27 mouse cellular contexts compared by ENCODE assay signal in the genomic region with DNA sequence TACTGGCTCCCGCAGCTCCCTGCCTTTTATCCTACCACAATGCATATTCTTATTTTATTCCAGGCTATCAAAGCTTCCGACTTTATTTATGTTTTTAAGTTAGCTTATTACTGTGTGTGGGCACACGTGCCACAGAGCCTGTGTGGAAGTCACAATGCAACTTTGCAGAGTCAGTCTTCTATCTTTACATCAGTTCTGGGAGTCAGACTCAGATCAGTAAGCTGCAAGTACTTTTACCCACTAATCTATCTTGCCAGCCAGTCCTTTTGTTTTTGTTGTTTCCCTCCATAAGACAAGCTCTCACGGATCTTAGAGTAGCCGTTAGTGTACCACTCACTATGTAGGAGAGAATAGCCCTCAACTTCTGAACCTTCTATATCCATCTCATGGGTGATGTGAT.
A peak's percentile ranks its signal among the peaks of the same experiment; 100 is the strongest.
DNase-seq lines count a peak whose midpoint lies in the region; ATAC-seq lines count a peak whose summit lies in the region.
"Had no signal": no experiment of that assay in that cellular context is flagged by ENCODE, and none has a peak within 500 bp of the region (broad histone marks: within the 10 kb centered on the region; RNA-seq: fewer than 3 reads in every experiment).

No protein-coding gene starts in this region.

- no peak overlapping the region for H3K9ac ChIP-seq in hindbrain, embryonic 13.5 days
- H3K9ac ChIP-seq in hindbrain, embryonic 12.5 days: no peak overlapping the region
- H3K9ac ChIP-seq in midbrain, embryonic 16.5 days (ENCODE audit: low read depth, low read length): no peak overlapping the region
- H3K9ac ChIP-seq in midbrain, embryonic 11.5 days (ENCODE audit: low read length): no peak overlapping the region
- H3K9ac ChIP-seq in liver, embryonic 13.5 days: no peak overlapping the region
- no peak overlapping the region for H3K9ac ChIP-seq in neural tube, embryonic 15.5 days (replicated peaks)
- H3K9ac ChIP-seq: forebrain, embryonic 15.5 days; intestine, embryonic 15.5 days; limb, embryonic 13.5 days; neural tube, embryonic 13.5 days; stomach, embryonic 15.5 days had no signal

- 86% methylated on average over 5 of the region's 5 CpGs for WGBS in hindbrain, embryonic 13.5 days
- WGBS in hindbrain, embryonic 12.5 days: 83% methylated on average over 5 of the region's 5 CpGs
- 83% methylated on average over 5 of the region's 5 CpGs for WGBS in midbrain, embryonic 16.5 days
- 86% methylated on average over 5 of the region's 5 CpGs for WGBS in midbrain, embryonic 11.5 days
- 44% methylated on average over 5 of the region's 5 CpGs for WGBS in liver, embryonic 13.5 days (ENCODE audit: insufficient replicate concordance)
- 80% methylated on average over 5 of the region's 5 CpGs for WGBS in neural tube, embryonic 15.5 days

- no peak for ATAC-seq in hindbrain, embryonic 13.5 days (ENCODE audit: low FRiP score)
- ATAC-seq in hindbrain, embryonic 12.5 days (ENCODE audit: low FRiP score): no peak
- ATAC-seq in midbrain, embryonic 16.5 days: no peak
- ATAC-seq in midbrain, embryonic 11.5 days (ENCODE audit: low FRiP score): no peak
- ATAC-seq in liver, embryonic 13.5 days (ENCODE audit: low read depth): peak; percentile 38
- no peak for ATAC-seq in neural tube, embryonic 15.5 days (ENCODE audit: low FRiP score)
- ATAC-seq: forebrain, embryonic 15.5 days; intestine, embryonic 15.5 days; Patski had no signal

- peak overlapping the region; percentile 56; the same call in 1 of the 2 replicates for H3K4me2 ChIP-seq in hindbrain, embryonic 13.5 days
- H3K4me2 ChIP-seq in hindbrain, embryonic 12.5 days (replicated peaks): no peak overlapping the region; the same call in 1 of the 2 replicates
- peak overlapping the region; percentile 62 for H3K4me2 ChIP-seq in midbrain, embryonic 16.5 days (ENCODE audit: low read length)
- no peak overlapping the region for H3K4me2 ChIP-seq in midbrain, embryonic 11.5 days
- H3K4me2 ChIP-seq in liver, embryonic 13.5 days: no peak overlapping the region
- peak overlapping the region; percentile 70 for H3K4me2 ChIP-seq in neural tube, embryonic 15.5 days
- H3K4me2 ChIP-seq: forebrain, embryonic 15.5 days; intestine, embryonic 15.5 days; limb, embryonic 13.5 days; stomach, embryonic 15.5 days had no signal

- no peaks in the 10 kb centered on the region for H3K9me3 ChIP-seq in hindbrain, embryonic 13.5 days
- H3K9me3 ChIP-seq in hindbrain, embryonic 12.5 days (replicated peaks): no peaks in the 10 kb centered on the region
- H3K9me3 ChIP-seq in midbrain, embryonic 16.5 days (replicated peaks; ENCODE audit: control insufficient read depth, low read length, poor library complexity, severe bottlenecking): no peaks in the 10 kb centered on the region
- H3K9me3 ChIP-seq in midbrain, embryonic 11.5 days (ENCODE audit: control insufficient read depth, low read length): no peaks in the 10 kb centered on the region
- no peaks in the 10 kb centered on the region for H3K9me3 ChIP-seq in liver, embryonic 13.5 days (replicated peaks)
- H3K9me3 ChIP-seq in neural tube, embryonic 15.5 days (replicated peaks): no peaks in the 10 kb centered on the region
- H3K9me3 ChIP-seq: embryonic facial prominence, embryonic 10.5 days; forebrain, embryonic 15.5 days; intestine, embryonic 15.5 days; limb, embryonic 13.5 days; megakaryocyte, embryonic 14.5 days; neural tube, embryonic 13.5 days; stomach, embryonic 15.5 days had no signal

- no peak for DNase-seq in midbrain, embryonic 11.5 days (ENCODE audit: low spot score, missing footprints)
- DNase-seq in liver, embryonic 13.5 days: no peak
- no peak for DNase-seq in urinary bladder, adult 2 months (ENCODE audit: low spot score)
- no peak for DNase-seq in testis, postnatal 14 days (ENCODE audit: low spot score)
- DNase-seq: adrenal gland, postnatal 36 days; cerebellum, postnatal 10 days; gastrocnemius, postnatal 36 days; heart, adult 2 months; heart, postnatal 4 days; kidney, postnatal 36 days; layer of hippocampus, postnatal 36 days; lung, adult 2 months; right cerebral cortex, adult 18-20 months; thymus, adult 2 months; thymus, postnatal 4 days had no signal

- H3K4me3 ChIP-seq in hindbrain, embryonic 13.5 days: no peak overlapping the region
- no peak overlapping the region for H3K4me3 ChIP-seq in hindbrain, embryonic 12.5 days
- no peak overlapping the region for H3K4me3 ChIP-seq in midbrain, embryonic 16.5 days (ENCODE audit: low read depth, low read length)
- no peak overlapping the region for H3K4me3 ChIP-seq in midbrain, embryonic 11.5 days (ENCODE audit: low read depth, low read length)
- H3K4me3 ChIP-seq in liver, embryonic 13.5 days (replicated peaks): no peak overlapping the region
- no peak overlapping the region for H3K4me3 ChIP-seq in neural tube, embryonic 15.5 days (replicated peaks)
- H3K4me3 ChIP-seq: embryonic facial prominence, embryonic 10.5 days; forebrain, embryonic 15.5 days; heart, adult 2 months; intestine, embryonic 15.5 days; limb, embryonic 13.5 days; megakaryocyte, embryonic 14.5 days; neural tube, embryonic 13.5 days; stomach, embryonic 15.5 days had no signal

- H3K4me1 ChIP-seq in hindbrain, embryonic 13.5 days (replicated peaks): peaks cover 62% of the 10 kb centered on the region
- H3K4me1 ChIP-seq in hindbrain, embryonic 12.5 days: peaks cover 38% of the 10 kb centered on the region
- H3K4me1 ChIP-seq in midbrain, embryonic 16.5 days (ENCODE audit: control insufficient read depth, insufficient read depth, low read length): peaks cover 65% of the 10 kb centered on the region
- H3K4me1 ChIP-seq in midbrain, embryonic 11.5 days (ENCODE audit: control insufficient read depth, insufficient read depth, low read length): peaks cover 16% of the 10 kb centered on the region
- H3K4me1 ChIP-seq in liver, embryonic 13.5 days (replicated peaks): peaks cover 12% of the 10 kb centered on the region
- H3K4me1 ChIP-seq in neural tube, embryonic 15.5 days: peaks cover 70% of the 10 kb centered on the region

- no peaks in the 10 kb centered on the region for H3K36me3 ChIP-seq in hindbrain, embryonic 13.5 days
- H3K36me3 ChIP-seq in hindbrain, embryonic 12.5 days: no peaks in the 10 kb centered on the region
- H3K36me3 ChIP-seq in midbrain, embryonic 16.5 days (ENCODE audit: control insufficient read depth, insufficient read depth, low read length): no peaks in the 10 kb centered on the region
- H3K36me3 ChIP-seq in midbrain, embryonic 11.5 days (ENCODE audit: control insufficient read depth, insufficient read depth, low read length): no peaks in the 10 kb centered on the region
- H3K36me3 ChIP-seq in liver, embryonic 13.5 days: 0 out of 2 replicates have a peak, but pooled peaks cover 3% of the 10 kb centered on the region
- no peaks in the 10 kb centered on the region for H3K36me3 ChIP-seq in neural tube, embryonic 15.5 days
- H3K36me3 ChIP-seq: forebrain, embryonic 15.5 days; intestine, embryonic 15.5 days; limb, embryonic 13.5 days; neural tube, embryonic 13.5 days; stomach, embryonic 15.5 days had no signal

- H3K27me3 ChIP-seq in hindbrain, embryonic 13.5 days: no peaks in the 10 kb centered on the region
- no peaks in the 10 kb centered on the region for H3K27me3 ChIP-seq in hindbrain, embryonic 12.5 days
- no peaks in the 10 kb centered on the region for H3K27me3 ChIP-seq in midbrain, embryonic 16.5 days (ENCODE audit: control insufficient read depth, insufficient read depth, low read depth, low read length)
- no peaks in the 10 kb centered on the region for H3K27me3 ChIP-seq in midbrain, embryonic 11.5 days (ENCODE audit: control insufficient read depth, insufficient read depth, low read length)
- no peaks in the 10 kb centered on the region for H3K27me3 ChIP-seq in liver, embryonic 13.5 days
- H3K27me3 ChIP-seq in neural tube, embryonic 15.5 days (replicated peaks): no peaks in the 10 kb centered on the region
- H3K27me3 ChIP-seq: forebrain, embryonic 15.5 days; intestine, embryonic 15.5 days; limb, embryonic 13.5 days; megakaryocyte, embryonic 14.5 days; neural tube, embryonic 13.5 days; Patski; stomach, embryonic 15.5 days had no signal

- H3K27ac ChIP-seq in hindbrain, embryonic 13.5 days: no peak overlapping the region
- H3K27ac ChIP-seq in hindbrain, embryonic 12.5 days: no peak overlapping the region
- no peak overlapping the region for H3K27ac ChIP-seq in midbrain, embryonic 16.5 days (ENCODE audit: low read length)
- no peak overlapping the region for H3K27ac ChIP-seq in midbrain, embryonic 11.5 days (ENCODE audit: low read depth, low read length)
- H3K27ac ChIP-seq in liver, embryonic 13.5 days: no peak overlapping the region
- H3K27ac ChIP-seq in neural tube, embryonic 15.5 days (replicated peaks): no peak overlapping the region
- H3K27ac ChIP-seq: embryonic facial prominence, embryonic 10.5 days; forebrain, embryonic 15.5 days; heart, adult 2 months; intestine, embryonic 15.5 days; limb, embryonic 13.5 days; neural tube, embryonic 13.5 days; stomach, embryonic 15.5 days had no signal

Comparison
In these comparisons a context has a peak if more than half of its experiments do, and no peak if none do; other contexts are left out.
1. H3K4me2 ChIP-seq: peak in hindbrain, embryonic 13.5 days (single experiment), midbrain, embryonic 16.5 days (single experiment) and neural tube, embryonic 15.5 days (single experiment); none in hindbrain, embryonic 12.5 days (single experiment), midbrain, embryonic 11.5 days (single experiment) and liver, embryonic 13.5 days (single experiment).